Mouse (Mus musculus): ENCODE measurements around the gene Bbs5. TPM values are rescaled to one million over a fixed set of nuclear protein-coding genes. Genes with fewer than 3 reads are reported as not detected.

Gene Bbs5
- polyA plus RNA-seq, 1 experiment from 2014 or later, result 17.2 TPM

- Histone ChIP-seq H3K9ac (ENCODE audit: low read length) (no peak overlapping the region), H3K4me3 (ENCODE audit: low read depth, low read length) (no peak overlapping the region), H3K4me2 (ENCODE audit: low read length) (no peak overlapping the region), H3K9me3 (replicated peaks; ENCODE audit: control insufficient read depth, low read length) (no peaks in the 10 kb centered on the region), H3K27me3 (replicated peaks; ENCODE audit: control insufficient read depth, insufficient read depth, low read length) (no peaks in the 10 kb centered on the region), H3K27ac (ENCODE audit: low read depth, low read length) (no peak overlapping the region), H3K4me1 (ENCODE audit: control insufficient read depth, insufficient read depth, low read length) (peaks cover 3% of the 10 kb centered on the region; the same call in 1 of the 2 replicates), H3K36me3 (ENCODE audit: control insufficient read depth, insufficient read depth, low read length) (no peaks in the 10 kb centered on the region)
- WGBS, result 71% methylated on average over 6 of the region's 6 CpGs
- ATAC-seq, result no peak
- peak; percentile 7 for DNase-seq (ENCODE audit: low spot score)
These were observed 33.0 kb downstream of the Bbs5 start for GRCm38 (mm10) chr2:69679990-69680389.

GRCm38 (mm10) chr2:69681931-69682330 lies 35.0 kb downstream of the Bbs5 start:
- Histone ChIP-seq H3K27me3 (replicated peaks; ENCODE audit: control insufficient read depth, insufficient read depth, low read length) (no peaks in the 10 kb centered on the region), H3K36me3 (ENCODE audit: control insufficient read depth, insufficient read depth, low read length) (no peaks in the 10 kb centered on the region), H3K4me3 (ENCODE audit: low read depth, low read length) (no peak overlapping the region), H3K9ac (ENCODE audit: low read length) (no peak overlapping the region), H3K4me1 (ENCODE audit: control insufficient read depth, insufficient read depth, low read length) (peaks cover 3% of the 10 kb centered on the region; the same call in 1 of the 2 replicates), H3K27ac (ENCODE audit: low read depth, low read length) (no peak overlapping the region), H3K4me2 (ENCODE audit: low read length) (no peak overlapping the region), H3K9me3 (replicated peaks; ENCODE audit: control insufficient read depth, low read length) (no peaks in the 10 kb centered on the region)
- 95% methylated on average over 4 of the region's 4 CpGs for WGBS
- ATAC-seq (no peak), DNase-seq (ENCODE audit: low spot score) (no peak)

- WGBS, result 14% methylated on average over 13 of the region's 13 CpGs
- peaks cover 3% of the 10 kb centered on the region; the same call in 1 of the 2 replicates for H3K4me1 ChIP-seq (ENCODE audit: control insufficient read depth, insufficient read depth, low read length)
- DNase-seq (ENCODE audit: low spot score) (peak; percentile 72), ATAC-seq (no peak)
- H3K9me3 ChIP-seq (replicated peaks; ENCODE audit: control insufficient read depth, low read length), result no peaks in the 10 kb centered on the region
- H3K4me3 ChIP-seq (ENCODE audit: low read depth, low read length), result no peak overlapping the region
- H3K27me3 ChIP-seq (replicated peaks; ENCODE audit: control insufficient read depth, insufficient read depth, low read length), result no peaks in the 10 kb centered on the region
- H3K9ac ChIP-seq (ENCODE audit: low read length), result no peak overlapping the region
- no peak overlapping the region for H3K4me2 ChIP-seq (ENCODE audit: low read length)
- H3K36me3 ChIP-seq (ENCODE audit: control insufficient read depth, insufficient read depth, low read length), result peaks cover 5% of the 10 kb centered on the region; the same call in 1 of the 2 replicates
- H3K27ac ChIP-seq (ENCODE audit: low read depth, low read length), result no peak overlapping the region
These were observed 36.2 kb downstream of the Bbs5 start for GRCm38 (mm10) chr2:69683036-69683805.

- peaks cover 11% of the 10 kb centered on the region for H3K36me3 ChIP-seq (ENCODE audit: control insufficient read depth, insufficient read depth, low read length)
- no peak overlapping the region for H3K9ac ChIP-seq (ENCODE audit: low read length)
- no peak overlapping the region for H3K27ac ChIP-seq (ENCODE audit: low read depth, low read length)
- WGBS, result 98% methylated on average over 3 of the region's 3 CpGs
- H3K4me2 ChIP-seq (ENCODE audit: low read length), result no peak overlapping the region
- DNase-seq (ENCODE audit: low spot score) (no peak), ATAC-seq (no peak)
- no peaks in the 10 kb centered on the region for H3K9me3 ChIP-seq (replicated peaks; ENCODE audit: control insufficient read depth, low read length)
- no peak overlapping the region for H3K4me3 ChIP-seq (ENCODE audit: low read depth, low read length)
- peaks cover 3% of the 10 kb centered on the region; the same call in 1 of the 2 replicates for H3K4me1 ChIP-seq (ENCODE audit: control insufficient read depth, insufficient read depth, low read length)
- H3K27me3 ChIP-seq (replicated peaks; ENCODE audit: control insufficient read depth, insufficient read depth, low read length), result no peaks in the 10 kb centered on the region
These were observed 37.5 kb downstream of the Bbs5 start for GRCm38 (mm10) chr2:69684488-69684887.

- Histone ChIP-seq H3K9ac (ENCODE audit: low read length) (no peak overlapping the region), H3K27me3 (replicated peaks; ENCODE audit: control insufficient read depth, insufficient read depth, low read length) (no peaks in the 10 kb centered on the region), H3K4me3 (ENCODE audit: low read depth, low read length) (no peak overlapping the region), H3K4me1 (ENCODE audit: control insufficient read depth, insufficient read depth, low read length) (no peaks in the 10 kb centered on the region), H3K27ac (ENCODE audit: low read depth, low read length) (no peak overlapping the region), H3K36me3 (ENCODE audit: control insufficient read depth, insufficient read depth, low read length) (peaks cover 59% of the 10 kb centered on the region), H3K4me2 (ENCODE audit: low read length) (no peak overlapping the region), H3K9me3 (replicated peaks; ENCODE audit: control insufficient read depth, low read length) (no peaks in the 10 kb centered on the region)
- ATAC-seq (no peak), DNase-seq (ENCODE audit: low spot score) (no peak)
- WGBS, result 90% methylated on average over 3 of the region's 3 CpGs
These were observed 43.2 kb downstream of the Bbs5 start for GRCm38 (mm10) chr2:69690214-69690613.

GRCm38 (mm10) chr2:69690843-69691242 lies 43.9 kb downstream of the Bbs5 start:
- Histone ChIP-seq H3K9me3 (replicated peaks; ENCODE audit: control insufficient read depth, low read length) (no peaks in the 10 kb centered on the region), H3K4me1 (ENCODE audit: control insufficient read depth, insufficient read depth, low read length) (no peaks in the 10 kb centered on the region), H3K4me2 (ENCODE audit: low read length) (no peak overlapping the region), H3K27me3 (replicated peaks; ENCODE audit: control insufficient read depth, insufficient read depth, low read length) (no peaks in the 10 kb centered on the region), H3K4me3 (ENCODE audit: low read depth, low read length) (no peak overlapping the region), H3K27ac (ENCODE audit: low read depth, low read length) (no peak overlapping the region), H3K9ac (ENCODE audit: low read length) (no peak overlapping the region), H3K36me3 (ENCODE audit: control insufficient read depth, insufficient read depth, low read length) (peaks cover 59% of the 10 kb centered on the region)
- ATAC-seq (no peak), DNase-seq (ENCODE audit: low spot score) (no peak)
- WGBS, result 95% methylated on average over 6 of the region's 6 CpGs

GRCm38 (mm10) chr2:69693501-69693900 lies 46.5 kb downstream of the Bbs5 start:
- DNase-seq (ENCODE audit: low spot score) (no peak), ATAC-seq (no peak)
- H3K27ac ChIP-seq (ENCODE audit: low read depth, low read length), result no peak overlapping the region
- no peaks in the 10 kb centered on the region for H3K9me3 ChIP-seq (replicated peaks; ENCODE audit: control insufficient read depth, low read length)
- H3K4me1 ChIP-seq (ENCODE audit: control insufficient read depth, insufficient read depth, low read length), result no peaks in the 10 kb centered on the region
- no peaks in the 10 kb centered on the region for H3K27me3 ChIP-seq (replicated peaks; ENCODE audit: control insufficient read depth, insufficient read depth, low read length)
- H3K4me2 ChIP-seq (ENCODE audit: low read length), result no peak overlapping the region
- H3K9ac ChIP-seq (ENCODE audit: low read length), result no peak overlapping the region
- 93% methylated on average over 11 of the region's 11 CpGs for WGBS
- no peak overlapping the region for H3K4me3 ChIP-seq (ENCODE audit: low read depth, low read length)
- H3K36me3 ChIP-seq (ENCODE audit: control insufficient read depth, insufficient read depth, low read length), result peaks cover 61% of the 10 kb centered on the region

GRCm38 (mm10) chr2:69700446-69700845 lies 53.5 kb downstream of the Bbs5 start:
- H3K4me2 ChIP-seq (ENCODE audit: low read length), result no peak overlapping the region
- no peaks in the 10 kb centered on the region for H3K27me3 ChIP-seq (replicated peaks; ENCODE audit: control insufficient read depth, insufficient read depth, low read length)
- H3K4me3 ChIP-seq (ENCODE audit: low read depth, low read length), result no peak overlapping the region
- H3K36me3 ChIP-seq (ENCODE audit: control insufficient read depth, insufficient read depth, low read length), result peaks cover 52% of the 10 kb centered on the region
- H3K9me3 ChIP-seq (replicated peaks; ENCODE audit: control insufficient read depth, low read length), result no peaks in the 10 kb centered on the region
- H3K9ac ChIP-seq (ENCODE audit: low read length), result no peak overlapping the region
- no peak for ATAC-seq
- no peaks in the 10 kb centered on the region for H3K4me1 ChIP-seq (ENCODE audit: control insufficient read depth, insufficient read depth, low read length)
- no peak for DNase-seq (ENCODE audit: low spot score)
- H3K27ac ChIP-seq (ENCODE audit: low read depth, low read length), result no peak overlapping the region
- WGBS, result 98% methylated on average over 8 of the region's 8 CpGs

- Histone ChIP-seq H3K4me3 (ENCODE audit: low read depth, low read length) (no peak overlapping the region), H3K27ac (ENCODE audit: low read depth, low read length) (no peak overlapping the region), H3K4me2 (ENCODE audit: low read length) (peak overlapping the region; percentile 80), H3K27me3 (replicated peaks; ENCODE audit: control insufficient read depth, insufficient read depth, low read length) (no peaks in the 10 kb centered on the region), H3K9me3 (replicated peaks; ENCODE audit: control insufficient read depth, low read length) (no peaks in the 10 kb centered on the region), H3K36me3 (ENCODE audit: control insufficient read depth, insufficient read depth, low read length) (peaks cover 8% of the 10 kb centered on the region), H3K4me1 (ENCODE audit: control insufficient read depth, insufficient read depth, low read length) (peaks cover 9% of the 10 kb centered on the region), H3K9ac (ENCODE audit: low read length) (no peak overlapping the region)
- ATAC-seq (no peak), DNase-seq (ENCODE audit: low spot score) (no peak)
- WGBS, result 76% methylated on average over 14 of the region's 14 CpGs
These were observed 65.2 kb downstream of the Bbs5 start for GRCm38 (mm10) chr2:69712171-69712570.
